Mouse (Mus musculus) MEL (cell line): ENCODE data around the gene Adprm.

Experiments
- CHD1 ChIP-seq: IDR thresholded peaks from 2 replicates; pipeline ENCODE4 v1.6.1; 2012; ENCODE audit warnings: low read depth, mild to moderate bottlenecking, inconsistent platforms, low read length, improper control_type of control experiment
- CTCF ChIP-seq, 3 experiments: IDR thresholded peaks in 2 of 3; conservative IDR thresholded peaks in 1 of 3; 2 replicates each; pipeline ENCODE4 v1.5.1; 2011 to 2012; ENCODE audit warnings: low read length in 3 of 3, low read depth in 2 of 3, mild to moderate bottlenecking in 2 of 3, improper control_type of control experiment in 1 of 3, inconsistent platforms in 1 of 3, mixed read lengths in 1 of 3, moderate library complexity in 1 of 3; ENCODE audit not compliant: control insufficient read depth in 1 of 3, insufficient read depth in 1 of 3, poor library complexity in 1 of 3, severe bottlenecking in 1 of 3
- HCFC1 ChIP-seq: IDR thresholded peaks from 2 replicates; pipeline ENCODE4 v1.6.1; 2012; ENCODE audit warnings: low read depth, mild to moderate bottlenecking, inconsistent platforms, low read length, improper control_type of control experiment, moderate library complexity
- POLR2A ChIP-seq, 2 experiments: IDR thresholded peaks; 2 replicates each; pipeline ENCODE4 v1.6.1; 2011 to 2012; ENCODE audit warnings: low read length in 2 of 2, mild to moderate bottlenecking in 2 of 2, control low read depth in 1 of 2, improper control_type of control experiment in 1 of 2, low read depth in 1 of 2, moderate library complexity in 1 of 2; ENCODE audit not compliant: control insufficient read depth in 1 of 2, insufficient read depth in 1 of 2, poor library complexity in 1 of 2
- TCF12 ChIP-seq: IDR thresholded peaks from 2 replicates; pipeline ENCODE4 v1.6.1; 2014; ENCODE audit warnings: low read depth, mild to moderate bottlenecking, inconsistent platforms, low read length, improper control_type of control experiment, moderate library complexity
- USF1 ChIP-seq: IDR thresholded peaks from 2 replicates; pipeline ENCODE4 v1.6.1; 2014; ENCODE audit warnings: low read depth, mild to moderate bottlenecking, inconsistent platforms, low read length, improper control_type of control experiment, moderate library complexity
- ZC3H11A ChIP-seq: IDR thresholded peaks from 2 replicates; pipeline ENCODE4 v1.6.1; 2012; ENCODE audit warnings: low read depth, mild to moderate bottlenecking, inconsistent platforms, low read length, improper control_type of control experiment

GRCm38 (mm10) chr11:67010430-67010829 is 42.0 kb downstream of the Adprm start:
- TF ChIP-seq ZC3H11A, result no peak
- no peak for TF ChIP-seq CTCF (IDR thresholded peaks at IDR 0.05 in 2 of 3, conservative IDR thresholded peaks at IDR 0.05 in 1 of 3; ENCODE audit: control insufficient read depth in 1 of 3, insufficient read depth in 1 of 3, low read depth in 2 of 3, low read length in 3 of 3, poor library complexity in 1 of 3, severe bottlenecking in 1 of 3)
- no peak for TF ChIP-seq POLR2A (IDR thresholded peaks at IDR 0.05; ENCODE audit: control insufficient read depth in 1 of 2, insufficient read depth in 1 of 2, low read depth in 1 of 2, low read length in 2 of 2, poor library complexity in 1 of 2)
- TF ChIP-seq USF1, result no peak
- TF ChIP-seq CHD1, result no peak
- TF ChIP-seq TCF12, result no peak
- TF ChIP-seq HCFC1, result no peak
